Mouse (Mus musculus) CH12.LX (cell line): Measurements from ENCODE around the gene Alpk1. TPM values are rescaled to one million over a fixed set of nuclear protein-coding genes. Genes with fewer than 3 reads are reported as not detected.

Source experiments
- DNase-seq: peaks from one replicate; pipeline ENCODE4 v3.0.0-alpha.2; 2013; ENCODE audit errors: extremely low read depth
- H3K27ac ChIP-seq: 2 replicates; pipeline ENCODE4 v1.5.1; 2012; ENCODE audit warnings: low read depth, mild to moderate bottlenecking, control low read depth, moderate library complexity; ENCODE audit not compliant: insufficient read depth
- H3K27me3 ChIP-seq: replicated peaks from 2 replicates; pipeline ENCODE3; 2012; ENCODE audit warnings: inconsistent platforms
- H3K36me3 ChIP-seq, 2 experiments: replicated peaks in 1 of 2; 2 replicates each; pipeline versions ENCODE3 to v1.6.1; 2012; ENCODE audit warnings: inconsistent platforms in 1 of 2, low read length in 1 of 2, mild to moderate bottlenecking in 1 of 2, mixed read lengths in 1 of 2, moderate library complexity in 1 of 2; ENCODE audit not compliant: control insufficient read depth in 1 of 2, insufficient read depth in 1 of 2
- H3K4me1 ChIP-seq, 2 experiments: 2 replicates each; pipeline ENCODE4 v1.6.1; 2012; ENCODE audit warnings: inconsistent platforms in 1 of 2, moderate library complexity in 1 of 2; ENCODE audit not compliant: insufficient read depth in 2 of 2, control insufficient read depth in 1 of 2
- H3K4me2 ChIP-seq: 2 replicates; pipeline ENCODE4 v1.6.1; 2012; ENCODE audit warnings: low read depth, mild to moderate bottlenecking, control low read depth; ENCODE audit not compliant: poor library complexity, insufficient read depth, severe bottlenecking
- H3K4me3 ChIP-seq, 3 experiments: fragments of 150-350 bp in 1 of 3; sonication (generic) in 1 of 3; replicated peaks in 1 of 3; 2 replicates each; pipeline versions ENCODE3 to v1.5.1; 2011 to 2012; ENCODE audit warnings: low read depth in 2 of 3, low read length in 2 of 3, mild to moderate bottlenecking in 2 of 3, moderate library complexity in 2 of 3, control low read depth in 1 of 3, improper control_type of control experiment in 1 of 3, inconsistent platforms in 1 of 3, mixed read lengths in 1 of 3; ENCODE audit not compliant: poor library complexity in 1 of 3
- H3K79me2 ChIP-seq: replicated peaks from 2 replicates; pipeline ENCODE4 v1.6.1; 2012; ENCODE audit warnings: mild to moderate bottlenecking, moderate library complexity; ENCODE audit not compliant: control insufficient read depth, poor library complexity, insufficient read depth, severe bottlenecking; ENCODE audit errors: extremely low read depth
- H3K9ac ChIP-seq: 2 replicates; pipeline ENCODE4 v1.6.1; 2012; ENCODE audit warnings: low read depth, mild to moderate bottlenecking, control low read depth, moderate library complexity; ENCODE audit not compliant: insufficient read depth
- H3K9me3 ChIP-seq: replicated peaks from 2 replicates; pipeline ENCODE3; 2012; ENCODE audit warnings: low read length, inconsistent platforms, mixed read lengths
- BHLHE40 ChIP-seq: IDR thresholded peaks from 2 replicates; pipeline ENCODE4 v1.6.1; 2011; ENCODE audit warnings: mild to moderate bottlenecking, low read depth, low read length, improper control_type of control experiment
- CTCF ChIP-seq, 2 experiments: IDR thresholded peaks in 1 of 2; conservative IDR thresholded peaks in 1 of 2; 2 replicates each; pipeline ENCODE4 v1.5.1; 2011 to 2012; ENCODE audit warnings: low read depth in 2 of 2, low read length in 2 of 2, improper control_type of control experiment in 1 of 2, inconsistent platforms in 1 of 2, mild to moderate bottlenecking in 1 of 2, moderate library complexity in 1 of 2
- E2F4 ChIP-seq: IDR thresholded peaks from 2 replicates; pipeline ENCODE4 v1.6.1; 2011; ENCODE audit warnings: low read depth, low read length, improper control_type of control experiment; ENCODE audit not compliant: insufficient replicate concordance
- ELF1 ChIP-seq: IDR thresholded peaks from 2 replicates; pipeline ENCODE4 v1.6.1; 2014; ENCODE audit warnings: low read depth, mild to moderate bottlenecking, inconsistent platforms, low read length, improper control_type of control experiment
- ETS1 ChIP-seq: conservative IDR thresholded peaks from 2 replicates; pipeline ENCODE4 v1.6.1; 2012; ENCODE audit warnings: low read depth, mild to moderate bottlenecking, inconsistent platforms, low read length, improper control_type of control experiment, moderate library complexity
- GABPA ChIP-seq: IDR thresholded peaks from 2 replicates; pipeline ENCODE4 v1.6.1; 2012; ENCODE audit warnings: low read depth, low read length, improper control_type of control experiment, inconsistent platforms; ENCODE audit not compliant: insufficient replicate concordance
- HCFC1 ChIP-seq: IDR thresholded peaks from 2 replicates; pipeline ENCODE4 v1.6.1; 2012; ENCODE audit warnings: low read depth, mild to moderate bottlenecking, inconsistent platforms, low read length, improper control_type of control experiment
- KAT2A ChIP-seq: IDR thresholded peaks from 2 replicates; pipeline ENCODE4 v1.6.1; 2012; ENCODE audit warnings: low read length, improper control_type of control experiment, inconsistent platforms; ENCODE audit not compliant: insufficient replicate concordance
- MAFK ChIP-seq: IDR thresholded peaks from 2 replicates; pipeline ENCODE4 v1.6.1; 2011; ENCODE audit warnings: low read length, improper control_type of control experiment; ENCODE audit not compliant: insufficient replicate concordance
- MAX ChIP-seq: IDR thresholded peaks from 2 replicates; pipeline ENCODE4 v1.6.1; 2011; ENCODE audit warnings: low read length, improper control_type of control experiment
- MAZ ChIP-seq: IDR thresholded peaks from 2 replicates; pipeline ENCODE4 v1.6.1; 2012; ENCODE audit warnings: low read depth, mild to moderate bottlenecking, inconsistent platforms, low read length, improper control_type of control experiment, moderate library complexity
- MEF2A ChIP-seq: IDR thresholded peaks from 2 replicates; pipeline ENCODE4 v1.6.1; 2014; ENCODE audit warnings: low read depth, mild to moderate bottlenecking, inconsistent platforms, low read length, improper control_type of control experiment, borderline replicate concordance
- MXI1 ChIP-seq: IDR thresholded peaks from 2 replicates; pipeline ENCODE4 v1.6.1; 2011; ENCODE audit warnings: mild to moderate bottlenecking, low read depth, low read length, improper control_type of control experiment
- RAD21 ChIP-seq: IDR thresholded peaks from 2 replicates; pipeline ENCODE4 v1.6.1; 2011; ENCODE audit warnings: low read depth, mild to moderate bottlenecking, low read length, improper control_type of control experiment, moderate library complexity
- RCOR1 ChIP-seq: conservative IDR thresholded peaks from 2 replicates; pipeline ENCODE4 v1.6.1; 2012; ENCODE audit warnings: low read depth, mild to moderate bottlenecking, inconsistent platforms, low read length, improper control_type of control experiment
- SMC3 ChIP-seq: IDR thresholded peaks from 2 replicates; pipeline ENCODE4 v1.6.1; 2011; ENCODE audit warnings: low read depth, low read length, improper control_type of control experiment
- TBP ChIP-seq: conservative IDR thresholded peaks from 2 replicates; pipeline ENCODE4 v1.6.1; 2011; ENCODE audit warnings: low read depth, low read length, improper control_type of control experiment
- TCF12 ChIP-seq: IDR thresholded peaks from 2 replicates; pipeline ENCODE4 v1.6.1; 2014; ENCODE audit warnings: low read depth, mild to moderate bottlenecking, inconsistent platforms, low read length, improper control_type of control experiment
- UBTF ChIP-seq: IDR thresholded peaks from 2 replicates; pipeline ENCODE4 v1.6.1; 2012; ENCODE audit warnings: low read depth, mild to moderate bottlenecking, inconsistent platforms, low read length, improper control_type of control experiment, moderate library complexity
- USF1 ChIP-seq: IDR thresholded peaks from 2 replicates; pipeline ENCODE4 v1.6.1; 2014; ENCODE audit warnings: low read depth, mild to moderate bottlenecking, inconsistent platforms, low read length, improper control_type of control experiment
- USF2 ChIP-seq: conservative IDR thresholded peaks from 2 replicates; pipeline ENCODE4 v1.6.1; 2011; ENCODE audit warnings: low read depth, low read length, improper control_type of control experiment
- ZC3H11A ChIP-seq: IDR thresholded peaks from 2 replicates; pipeline ENCODE4 v1.6.1; 2012; ENCODE audit warnings: low read depth, mild to moderate bottlenecking, inconsistent platforms, low read length, improper control_type of control experiment
- ZKSCAN1 ChIP-seq: IDR thresholded peaks from 2 replicates; pipeline ENCODE4 v1.6.1; 2012; ENCODE audit warnings: low read depth, inconsistent platforms, low read length, improper control_type of control experiment, borderline replicate concordance
- ZMIZ1 ChIP-seq: IDR thresholded peaks from 2 replicates; pipeline ENCODE4 v1.6.1; 2012; ENCODE audit warnings: low read depth, mild to moderate bottlenecking, inconsistent platforms, low read length, improper control_type of control experiment
- ZNF384 ChIP-seq: IDR thresholded peaks from 2 replicates; pipeline ENCODE4 v1.6.1; 2012; ENCODE audit warnings: low read depth, low read length, improper control_type of control experiment, inconsistent platforms
- dilution Hi-C: fragments of 300-500 bp; cut with MboI; formaldehyde crosslinking; loops from 2 replicates; pipeline ENCODE4 v1.14.3; 2020; ENCODE audit warnings: low sequenced_read_pairs; ENCODE audit not compliant: extremely low pct_unique_long_range_greater_than_20kb, extremely low pct_ligation_motif_present
- in situ Hi-C: fragments of 300-500 bp; cut with MboI; formaldehyde crosslinking; loops from 3 replicates; pipeline ENCODE4 v1.14.3; 2019; ENCODE audit warnings: low sequenced_read_pairs, low pct_ligation_motif_present, low pct_unique_long_range_greater_than_20kb, mixed read lengths
- polyA plus RNA-seq: library from polyadenylated mRNA; unstranded; fragments of >175 nt; gene quantifications from 2 replicates; pipeline ENCODE4 v1.2.1, GENCODE M21; 2012; ENCODE audit warnings: low read depth; ENCODE audit not compliant: insufficient read length
- total RNA-seq, 2 experiments: library from RNA; depleted of rRNA; stranded (reverse); fragments of 300-350 nt in 1 of 2; fragments of >200 nt in 1 of 2; gene quantifications; 2 replicates each; pipeline ENCODE4 v1.2.3; 2012 to 2014

Gene Alpk1
- total and polyA plus RNA-seq, 3 experiments, result 1.4 to 1.8 (median 1.5) TPM

- no peak overlapping the region for H3K4me3 ChIP-seq
- H3K9ac ChIP-seq, result no peak overlapping the region
- H3K4me2 ChIP-seq, result no peak overlapping the region
- no peak for TF ChIP-seq TCF12
- TF ChIP-seq MXI1, result no peak
- no peak for TF ChIP-seq ZKSCAN1
- no peak for TF ChIP-seq BHLHE40
- TF ChIP-seq MAX, result no peak
- TF ChIP-seq UBTF, result no peak
- no peak for TF ChIP-seq RAD21
- TF ChIP-seq ZNF384, result no peak
- TF ChIP-seq E2F4, result no peak
- TF ChIP-seq HCFC1, result no peak
- no peak for TF ChIP-seq ZC3H11A
- no peak for TF ChIP-seq ELF1
- no peak for TF ChIP-seq TBP
- TF ChIP-seq MAFK, result no peak
- no peak for TF ChIP-seq MEF2A
- TF ChIP-seq, all 38 proteins: peak for 0
- H3K79me2 ChIP-seq, result no peaks in the 10 kb centered on the region
- H3K36me3 ChIP-seq, result no peaks in the 10 kb centered on the region
- DNase-seq, result no peak
- no peaks in the 10 kb centered on the region for H3K4me1 ChIP-seq
- H3K9me3 ChIP-seq, result no peaks in the 10 kb centered on the region
- H3K27ac ChIP-seq, result no peak overlapping the region
- no peaks in the 10 kb centered on the region for H3K27me3 ChIP-seq
- in situ Hi-C loops, result loop anchor here (25.0 kb wide), 1 partner anchor 97 kb away; no protein-coding TSS in a partner anchor
- dilution Hi-C loops, result no loop called here
Observed at GRCm38 (mm10) chr3:127639875-127640761, 140.2 kb downstream of the Alpk1 start.

- H3K36me3 ChIP-seq, result no peaks in the 10 kb centered on the region
- H3K27me3 ChIP-seq, result no peaks in the 10 kb centered on the region
- H3K9me3 ChIP-seq, result peaks cover 13% of the 10 kb centered on the region
- in situ Hi-C loops (loop anchor here (25.0 kb wide), 1 partner anchor 102 kb away; no protein-coding TSS in a partner anchor), dilution Hi-C loops (no loop called here)
- TF ChIP-seq KAT2A, result no peak
- TF ChIP-seq HCFC1, result no peak
- TF ChIP-seq ETS1, result no peak
- no peak for TF ChIP-seq RCOR1
- TF ChIP-seq CTCF (conservative IDR thresholded peaks at IDR 0.05 in 1 of 2, IDR thresholded peaks at IDR 0.05 in 1 of 2; ENCODE audit: low read depth in 2 of 2, low read length in 2 of 2), result no peak
- no peak for TF ChIP-seq ZC3H11A
- no peak for TF ChIP-seq ZMIZ1
- no peak for TF ChIP-seq GABPA
- no peak for TF ChIP-seq BHLHE40
- no peak for TF ChIP-seq RAD21
- no peak for TF ChIP-seq SMC3
- no peak for TF ChIP-seq MEF2A
- TF ChIP-seq MAZ, result no peak
- TF ChIP-seq USF1, result no peak
- no peak for TF ChIP-seq USF2
- TF ChIP-seq E2F4, result no peak
- no peak for TF ChIP-seq TBP
- TF ChIP-seq MXI1, result no peak
- no peak for TF ChIP-seq ZNF384
- no peak for TF ChIP-seq ELF1
- no peak overlapping the region for H3K9ac ChIP-seq
- no peaks in the 10 kb centered on the region for H3K4me1 ChIP-seq
- H3K4me3 ChIP-seq, result no peak overlapping the region
- H3K27ac ChIP-seq, result no peak overlapping the region
- no peak for DNase-seq
- H3K79me2 ChIP-seq, result no peaks in the 10 kb centered on the region
- no peak overlapping the region for H3K4me2 ChIP-seq
Observed at GRCm38 (mm10) chr3:127634984-127635349, 145.4 kb downstream of the Alpk1 start.
